Mouse (Mus musculus): ENCODE data around the gene Rbm20. TPM values are rescaled to one million over a fixed set of nuclear protein-coding genes. Genes with fewer than 3 reads are reported as not detected.
"Not testable (repeated sequence)": the region's sequence is repeated elsewhere in the genome, so short reads cannot be mapped to it uniquely, and the experiment has no call there.

The Rbm20 gene
- polyA plus RNA-seq, 1 experiment from 2014 or later: 0.98 TPM

- Histone ChIP-seq H3K4me2 (replicated peaks) (no peak overlapping the region), H3K36me3 (no peaks in the 10 kb centered on the region), H3K9ac (no peak overlapping the region), H3K4me3 (no peak overlapping the region), H3K4me1 (no peaks in the 10 kb centered on the region), H3K27ac (no peak overlapping the region), H3K27me3 (replicated peaks) (no peaks in the 10 kb centered on the region), H3K9me3 (no peaks in the 10 kb centered on the region)
- no peak for ATAC-seq (ENCODE audit: low FRiP score, low read depth)
- 91% methylated on average over 11 of the region's 11 CpGs for WGBS
Measured at GRCm38 (mm10) chr19:53801789-53802683, 124.9 kb downstream of the Rbm20 start.

- Histone ChIP-seq H3K36me3 (no peaks in the 10 kb centered on the region), H3K4me2 (replicated peaks) (no peak overlapping the region), H3K4me1 (no peaks in the 10 kb centered on the region), H3K27me3 (replicated peaks) (no peaks in the 10 kb centered on the region), H3K4me3 (no peak overlapping the region), H3K27ac (no peak overlapping the region), H3K9ac (no peak overlapping the region), H3K9me3 (no peaks in the 10 kb centered on the region)
- ATAC-seq (ENCODE audit: low FRiP score, low read depth): no peak
- WGBS: 61% methylated on average over 2 of the region's 2 CpGs
Measured at GRCm38 (mm10) chr19:53803954-53804353, 126.8 kb downstream of the Rbm20 start.

- Histone ChIP-seq H3K9ac (no peak overlapping the region), H3K4me3 (no peak overlapping the region), H3K27me3 (replicated peaks) (no peaks in the 10 kb centered on the region), H3K4me2 (replicated peaks) (no peak overlapping the region), H3K36me3 (no peaks in the 10 kb centered on the region), H3K4me1 (no peaks in the 10 kb centered on the region), H3K9me3 (no peaks in the 10 kb centered on the region), H3K27ac (no peak overlapping the region)
- 82% methylated on average over 3 of the region's 3 CpGs for WGBS
- no peak for ATAC-seq (ENCODE audit: low FRiP score, low read depth)
Measured at GRCm38 (mm10) chr19:53805063-53805462, 128.0 kb downstream of the Rbm20 start.

GRCm38 (mm10) chr19:53806126-53806525, 129.0 kb downstream of the Rbm20 start:
- no peak for ATAC-seq (ENCODE audit: low FRiP score, low read depth)

GRCm38 (mm10) chr19:53806526-53807275, 129.6 kb downstream of the Rbm20 start:
- H3K4me2 ChIP-seq (replicated peaks); H3K9me3 ChIP-seq; H3K4me1 ChIP-seq; H3K4me3 ChIP-seq; H3K27me3 ChIP-seq (replicated peaks); H3K27ac ChIP-seq; H3K9ac ChIP-seq; ATAC-seq (ENCODE audit: low FRiP score, low read depth); H3K36me3 ChIP-seq: not testable (repeated sequence)
- 81% methylated on average over 6 of the region's 6 CpGs for WGBS

More at GRCm38 (mm10) chr19:53806126-53806525, 129.0 kb downstream of the Rbm20 start:
- Histone ChIP-seq H3K4me2 (replicated peaks) (no peak overlapping the region), H3K9me3 (no peaks in the 10 kb centered on the region), H3K36me3 (no peaks in the 10 kb centered on the region), H3K27me3 (replicated peaks) (no peaks in the 10 kb centered on the region), H3K4me3 (no peak overlapping the region), H3K9ac (no peak overlapping the region), H3K4me1 (no peaks in the 10 kb centered on the region), H3K27ac (no peak overlapping the region)
- WGBS: 65% methylated on average over 7 of the region's 7 CpGs

GRCm38 (mm10) chr19:53807276-53807801, 130.2 kb downstream of the Rbm20 start:
- Histone ChIP-seq H3K36me3 (no peaks in the 10 kb centered on the region), H3K9me3 (no peaks in the 10 kb centered on the region), H3K4me2 (replicated peaks) (no peak overlapping the region), H3K9ac (no peak overlapping the region), H3K4me3 (no peak overlapping the region), H3K4me1 (no peaks in the 10 kb centered on the region), H3K27ac (no peak overlapping the region), H3K27me3 (replicated peaks) (no peaks in the 10 kb centered on the region)
- 89% methylated on average over 5 of the region's 5 CpGs for WGBS
- ATAC-seq (ENCODE audit: low FRiP score, low read depth): no peak

- no peak overlapping the region for H3K4me3 ChIP-seq
- ATAC-seq (ENCODE audit: low FRiP score, low read depth): no peak
- H3K4me1 ChIP-seq: no peaks in the 10 kb centered on the region
- H3K9me3 ChIP-seq: no peaks in the 10 kb centered on the region
- H3K27ac ChIP-seq: no peak overlapping the region
- H3K9ac ChIP-seq: no peak overlapping the region
- no peaks in the 10 kb centered on the region for H3K36me3 ChIP-seq
- no peak overlapping the region for H3K4me2 ChIP-seq (replicated peaks)
- 63% methylated on average over 15 of the region's 15 CpGs for WGBS
- no peaks in the 10 kb centered on the region for H3K27me3 ChIP-seq (replicated peaks)
Measured at GRCm38 (mm10) chr19:53808041-53808777, 131.1 kb downstream of the Rbm20 start.

GRCm38 (mm10) chr19:53809185-53809861, 132.2 kb downstream of the Rbm20 start:
- Histone ChIP-seq H3K9me3 (no peaks in the 10 kb centered on the region), H3K27me3 (replicated peaks) (no peaks in the 10 kb centered on the region), H3K4me2 (replicated peaks) (no peak overlapping the region), H3K36me3 (no peaks in the 10 kb centered on the region), H3K27ac (no peak overlapping the region), H3K4me1 (no peaks in the 10 kb centered on the region), H3K9ac (no peak overlapping the region), H3K4me3 (no peak overlapping the region)
- 64% methylated on average over 7 of the region's 7 CpGs for WGBS
- no peak for ATAC-seq (ENCODE audit: low FRiP score, low read depth)

- Histone ChIP-seq H3K27ac (no peak overlapping the region), H3K4me1 (no peaks in the 10 kb centered on the region)
- 86% methylated on average over 7 of the region's 7 CpGs for WGBS
Measured at GRCm38 (mm10) chr19:53810024-53810423, 132.9 kb downstream of the Rbm20 start.

GRCm38 (mm10) chr19:53810584-53810983, 133.5 kb downstream of the Rbm20 start:
- Histone ChIP-seq H3K27me3 (replicated peaks) (no peaks in the 10 kb centered on the region), H3K9ac (no peak overlapping the region), H3K36me3 (no peaks in the 10 kb centered on the region), H3K9me3 (no peaks in the 10 kb centered on the region), H3K27ac (no peak overlapping the region), H3K4me2 (replicated peaks) (no peak overlapping the region), H3K4me1 (no peaks in the 10 kb centered on the region), H3K4me3 (no peak overlapping the region)
- WGBS: 84% methylated on average over 3 of the region's 3 CpGs
- no peak for ATAC-seq (ENCODE audit: low FRiP score, low read depth)

More at GRCm38 (mm10) chr19:53810024-53810423, 132.9 kb downstream of the Rbm20 start:
- Histone ChIP-seq H3K4me3 (no peak overlapping the region), H3K9me3 (no peaks in the 10 kb centered on the region), H3K9ac (no peak overlapping the region), H3K36me3 (no peaks in the 10 kb centered on the region), H3K27me3 (replicated peaks) (no peaks in the 10 kb centered on the region), H3K4me2 (replicated peaks) (no peak overlapping the region)
- ATAC-seq (ENCODE audit: low FRiP score, low read depth): no peak

- WGBS: 97% methylated on average over 5 of the region's 5 CpGs
- H3K36me3 ChIP-seq: no peaks in the 10 kb centered on the region
Measured at GRCm38 (mm10) chr19:53813576-53813975, 136.5 kb downstream of the Rbm20 start.

More at GRCm38 (mm10) chr19:53813576-53813975, 136.5 kb downstream of the Rbm20 start:
- Histone ChIP-seq H3K9ac (no peak overlapping the region), H3K4me3 (no peak overlapping the region), H3K9me3 (no peaks in the 10 kb centered on the region), H3K27me3 (replicated peaks) (no peaks in the 10 kb centered on the region), H3K4me1 (no peaks in the 10 kb centered on the region), H3K27ac (no peak overlapping the region), H3K4me2 (replicated peaks) (no peak overlapping the region)
- no peak for ATAC-seq (ENCODE audit: low FRiP score, low read depth)

Data from neural tube, embryonic 12.5 days (tissue).